Mouse (Mus musculus) gastrocnemius, postnatal 36 days (tissue): ENCODE data around the gene Ttc21b. TPM values are rescaled to one million over a fixed set of nuclear protein-coding genes. Genes with fewer than 3 reads are reported as not detected.
"Not testable (repeated sequence)": the region's sequence is repeated elsewhere in the genome, so short reads cannot be mapped to it uniquely, and the experiment has no call there.

Source experiments
- DNase-seq, 2 experiments: peaks; one replicate each; pipeline ENCODE4 v3.0.0; 2022
- intact Hi-C: fragments of 180-260 bp; cut with DNase I; formaldehyde crosslinking; loops from one replicate; pipeline ENCODE4 v1.15.1; 2025
- long read RNA-seq, 2 experiments: library from polyadenylated mRNA; stranded (forward); transcript quantifications; one replicate each; pipeline ENCODE4 v2.0.0; 2021
- total RNA-seq, 2 experiments: library from RNA; stranded (reverse); gene quantifications; 2 replicates each; pipeline ENCODE4 v1.2.3; 2021

Gene Ttc21b
- 1 to 10 TPM in 1 of 2 experiments, under 1 TPM in 1; 0.91 to 1.2 TPM for total RNA-seq
- long read RNA-seq, experiment 1, partial matches to known transcripts, result 1 of 1 reads
- long read RNA-seq, experiment 1, other reads (novel, unspliced or antisense), result 0 of 1 reads
- long read RNA-seq, experiment 2, result 0 reads

DNA sequence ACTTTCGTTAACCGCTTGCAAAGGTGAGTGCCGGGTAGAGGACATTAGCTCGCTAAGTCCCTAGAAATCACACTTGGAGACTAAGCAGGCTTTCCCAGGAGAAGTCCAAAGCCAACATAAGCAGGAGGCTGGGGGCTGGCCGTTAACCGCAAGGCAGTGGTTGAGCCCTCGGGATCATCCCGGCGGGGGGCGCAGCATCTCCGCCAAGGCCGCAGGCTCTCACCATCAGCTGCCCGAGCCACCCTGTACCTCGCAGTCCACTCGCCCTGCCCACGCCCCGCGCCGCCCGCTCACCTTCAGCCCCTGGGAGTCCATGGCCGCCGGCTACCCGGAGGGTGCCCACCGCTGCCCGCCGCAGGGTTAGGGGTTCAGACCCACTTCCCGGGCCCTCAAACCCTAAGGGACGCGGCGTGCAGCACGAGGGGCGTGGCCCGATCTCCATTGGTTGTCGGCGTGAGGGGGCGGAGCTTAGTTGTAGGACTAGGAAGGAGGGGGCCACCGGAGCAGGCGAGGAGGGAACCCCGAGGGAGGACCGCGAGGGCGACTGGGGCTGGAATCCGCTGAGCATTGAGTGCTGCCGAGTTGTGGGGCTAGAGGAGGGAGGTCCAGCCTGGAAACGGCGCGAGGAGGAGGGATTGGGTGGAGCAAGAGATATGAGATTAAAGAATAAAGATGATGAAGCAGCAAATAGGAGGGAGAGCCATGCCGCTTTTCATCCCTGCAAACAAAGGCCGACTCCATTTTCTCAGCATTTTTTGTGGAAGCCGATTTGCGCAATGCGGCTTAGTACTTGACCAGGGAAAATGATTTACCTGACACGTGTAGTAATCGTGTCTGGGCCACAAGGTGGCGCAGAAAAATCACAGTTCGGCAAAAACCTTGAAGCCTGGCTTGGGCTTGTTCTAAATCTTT, at the start of gene Ttc21b:
Gene Ttc21b (minus strand): TSS at position 398 of the 912 bp plus-strand sequence.
- DNase-seq, result peak; percentile 83 to 92
- intact Hi-C loops, result loop anchor here (2.0 kb wide), 1 partner anchor 154 kb away; no protein-coding TSS in a partner anchor

DNA sequence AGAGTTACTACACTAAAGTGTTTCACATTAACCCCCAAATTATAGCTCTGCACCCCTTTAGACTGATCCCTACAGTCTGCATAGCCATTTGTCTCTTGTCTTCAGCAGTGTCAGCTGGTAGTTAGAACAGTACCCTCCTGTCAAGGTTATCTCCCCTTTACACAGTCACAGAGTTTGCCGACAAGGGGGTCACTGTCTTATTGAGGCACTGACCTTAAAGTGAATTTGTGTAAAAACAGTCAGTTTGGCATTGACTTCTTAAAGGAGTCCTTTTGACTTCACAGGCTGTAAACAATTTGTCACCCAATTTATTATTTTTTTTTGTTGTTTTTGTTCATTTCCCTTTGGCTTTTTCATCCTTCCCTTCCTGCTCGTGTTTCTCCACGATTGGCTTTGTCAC, 16.1 kb upstream of the Ttc21b start:
- intact Hi-C loops, result no loop called here
- DNase-seq, result no peak

DNA sequence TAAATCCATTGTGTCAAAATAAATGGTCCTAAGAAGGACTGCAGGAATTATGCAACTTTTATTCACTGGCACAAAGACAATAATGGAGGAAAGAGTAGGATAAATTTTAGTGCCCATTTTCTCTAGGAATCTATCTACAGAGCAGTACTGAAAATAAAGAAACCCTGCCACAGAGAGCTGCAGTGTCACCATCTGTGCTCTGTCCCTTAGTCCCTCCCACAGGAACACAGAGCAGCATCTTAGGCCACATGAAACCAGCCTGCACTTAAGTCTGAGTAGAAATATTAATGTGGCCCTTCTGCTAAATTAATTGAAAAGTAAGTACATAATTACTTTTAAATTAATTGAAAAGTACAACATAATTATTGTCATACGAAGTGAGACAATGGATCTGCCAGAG, 12.4 kb downstream of the Ttc21b start:
- intact Hi-C loops, result no loop called here
- no peak for DNase-seq

DNA sequence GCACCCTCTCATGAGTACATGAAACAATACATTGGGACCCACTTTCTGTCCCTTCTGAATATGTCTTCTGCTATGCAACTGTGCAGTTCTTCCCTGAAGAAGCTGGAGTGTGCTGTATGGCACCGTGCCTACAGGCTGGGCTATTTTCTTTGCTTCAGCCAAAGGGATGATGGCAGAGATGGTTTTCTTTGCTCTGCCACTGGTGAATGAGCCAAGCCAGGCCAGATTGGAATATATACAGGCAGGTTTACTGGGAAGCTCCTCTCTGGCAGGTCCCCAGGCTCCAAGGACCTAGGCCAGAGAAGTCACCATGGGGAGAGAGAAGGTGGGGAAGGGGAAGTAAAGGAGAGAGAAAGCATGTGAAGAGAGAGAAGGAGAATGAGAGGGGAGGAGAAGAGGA, 16.1 kb downstream of the Ttc21b start:
- DNase-seq, result no peak
- intact Hi-C loops, result no loop called here

DNA sequence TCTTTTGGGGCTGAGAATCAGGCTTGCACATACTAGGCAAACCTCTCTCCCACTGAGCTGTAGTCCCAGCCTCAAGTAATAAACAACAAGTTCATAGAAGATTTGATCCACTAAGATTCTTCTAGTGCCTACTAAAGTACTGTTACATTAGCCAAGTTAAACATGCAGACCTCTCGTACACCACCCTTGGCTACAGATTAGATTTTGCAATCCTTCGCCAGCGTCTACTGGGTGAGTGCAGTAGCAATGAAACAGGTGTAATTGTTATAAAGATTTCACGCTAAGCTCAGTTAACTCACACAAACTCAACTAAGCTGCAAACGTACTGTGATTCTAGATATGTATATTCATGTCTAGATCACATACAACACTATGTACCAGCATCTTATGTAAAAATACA, 17.5 kb downstream of the Ttc21b start:
- intact Hi-C loops, result no loop called here
- no peak for DNase-seq

DNA sequence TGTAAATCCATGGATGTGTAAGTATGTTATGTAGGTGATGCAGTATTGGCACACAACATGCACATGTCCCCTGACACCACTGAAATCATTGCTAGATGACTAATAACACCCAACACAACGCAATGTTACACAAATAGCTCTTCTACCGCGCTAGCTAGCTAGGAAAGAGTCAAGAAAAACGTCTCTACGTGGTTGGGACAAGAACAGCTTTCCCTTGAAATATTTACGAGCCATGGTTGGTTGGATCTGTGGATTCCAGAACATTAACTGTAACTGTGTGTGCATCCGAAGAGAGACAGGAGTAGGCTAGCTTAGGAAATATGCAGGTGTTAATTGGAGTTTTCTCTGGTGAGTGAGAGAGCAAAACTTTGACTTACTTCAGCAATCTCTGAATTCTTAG, 35.5 kb downstream of the Ttc21b start:
- intact Hi-C loops, result no loop called here
- DNase-seq, result no peak

DNA sequence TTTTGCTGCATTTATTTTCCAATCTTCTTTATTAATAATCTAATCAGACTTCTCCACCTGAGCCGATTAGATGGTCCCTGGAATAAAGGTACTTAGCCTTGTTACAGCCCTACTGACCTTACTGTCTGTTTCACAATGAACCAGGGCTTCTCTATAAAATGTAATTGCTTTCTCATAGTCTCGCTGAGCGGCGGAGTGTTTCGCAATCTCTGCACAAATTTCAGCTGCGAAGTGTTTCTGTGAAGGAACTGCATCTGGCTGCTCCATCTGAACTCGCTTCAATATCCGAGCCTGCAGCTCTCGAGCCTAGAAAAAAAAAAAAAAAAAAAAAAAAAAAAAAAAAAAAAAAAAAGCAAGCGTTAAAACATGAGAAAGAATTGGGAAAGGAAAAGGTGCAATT, 46.5 kb downstream of the Ttc21b start:
- no peak for DNase-seq
- intact Hi-C loops, result no loop called here

DNA sequence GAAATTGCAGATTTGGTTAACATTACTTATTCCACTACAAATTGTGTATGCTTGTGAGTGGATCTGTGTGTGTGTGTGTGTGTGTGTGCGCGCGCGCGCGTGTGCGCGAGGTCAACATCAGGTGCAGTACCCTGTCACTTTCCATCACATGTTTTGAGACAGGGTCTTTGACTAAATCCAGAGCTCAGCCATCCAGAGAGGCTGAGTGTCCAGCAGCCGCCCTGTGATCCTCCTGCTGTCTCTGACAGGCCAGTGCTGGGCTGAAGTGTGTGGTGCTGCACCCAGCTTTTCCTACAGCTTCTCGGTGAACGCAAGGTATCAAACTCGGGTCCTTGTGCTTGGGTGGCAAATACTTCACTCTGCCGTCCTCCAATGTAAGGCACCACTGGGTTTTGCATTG, 47.1 kb downstream of the Ttc21b start:
- DNase-seq, result no peak
- intact Hi-C loops, result no loop called here

DNA sequence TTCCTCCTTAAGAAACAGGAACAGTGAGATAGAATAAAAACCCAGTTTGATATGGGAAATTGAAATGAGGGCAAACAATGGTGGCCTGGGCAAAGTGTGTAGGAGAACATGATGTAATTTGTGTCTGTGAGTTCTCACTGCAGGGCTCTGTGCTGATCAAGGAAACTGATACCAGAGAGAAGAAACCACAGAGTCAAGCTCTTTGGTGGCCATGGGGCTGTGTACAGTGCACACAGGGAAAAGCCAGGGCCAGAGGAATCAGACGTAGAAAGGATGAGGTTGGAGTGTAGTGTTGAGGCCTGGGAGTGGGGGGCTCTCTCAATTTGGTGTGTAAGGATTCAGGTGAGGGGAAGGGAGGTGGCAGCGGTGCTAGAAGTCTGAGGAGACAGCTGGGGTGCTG, 49.6 kb downstream of the Ttc21b start:
- no peak for DNase-seq
- intact Hi-C loops, result no loop called here

DNA sequence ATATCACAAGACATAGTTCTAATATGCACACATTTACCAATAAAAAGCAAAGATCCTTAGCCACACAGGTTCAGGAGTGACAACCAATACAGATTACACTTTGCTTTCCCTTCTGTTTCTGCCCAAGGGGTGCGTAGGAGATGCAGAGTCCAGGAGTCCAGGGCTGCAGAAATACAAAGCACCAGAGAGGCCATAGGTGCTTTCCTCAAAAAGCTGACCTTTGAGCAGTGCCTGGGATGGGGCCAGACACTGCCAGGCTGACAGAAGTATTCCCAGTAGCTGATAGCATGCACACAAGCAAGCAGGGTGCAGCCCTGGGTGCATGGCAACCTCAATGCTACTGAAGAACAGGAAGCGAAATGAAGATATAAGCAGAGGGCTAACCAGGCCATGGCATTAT, 52.2 kb downstream of the Ttc21b start:
- DNase-seq, result no peak
- intact Hi-C loops, result no loop called here

DNA sequence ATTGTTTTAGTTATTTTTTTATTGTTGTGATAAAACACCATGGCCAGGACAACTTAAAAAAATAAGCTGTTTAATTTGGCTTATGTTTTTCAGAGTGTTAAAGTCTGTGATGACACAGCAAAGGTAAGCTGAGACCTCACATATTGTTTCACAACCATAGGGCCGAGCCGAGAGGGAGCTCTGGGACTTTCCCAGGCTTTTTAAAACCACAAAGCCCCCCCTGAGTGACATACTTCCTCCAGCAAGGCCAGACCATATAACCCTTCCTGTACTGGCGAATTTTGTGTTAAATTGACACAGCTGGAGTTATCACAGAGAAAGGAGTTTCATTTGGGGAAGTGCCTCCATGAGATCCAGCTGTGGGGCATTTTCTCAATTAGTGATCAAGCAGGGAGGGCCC, 56.2 kb downstream of the Ttc21b start:
- intact Hi-C loops, result no loop called here

DNA sequence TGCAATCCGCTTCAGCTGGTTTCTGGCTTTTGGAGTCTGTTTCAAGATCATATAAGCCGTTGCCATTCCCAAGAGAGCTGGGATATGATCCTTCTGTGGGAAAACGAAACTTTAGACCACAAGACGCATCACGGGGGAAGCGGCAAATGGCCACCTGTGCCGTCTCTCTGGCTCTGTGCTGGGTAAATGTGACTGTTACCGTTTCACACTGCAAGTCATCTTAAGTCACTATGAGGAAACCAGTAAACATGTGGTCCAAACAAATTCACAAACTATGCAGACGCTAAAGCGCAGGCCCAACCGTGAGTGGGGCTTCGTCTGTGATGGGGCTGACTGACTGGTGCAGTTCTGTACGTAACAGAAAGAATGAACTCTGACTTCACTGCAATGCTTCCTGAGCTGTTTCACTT, 64.7 kb downstream of the Ttc21b start:
- intact Hi-C loops, result no loop called here
- peak in 1 of 2 experiments; percentile 15 for DNase-seq

More for the DNA sequence above, 56.2 kb downstream of the Ttc21b start:
- no peak for DNase-seq

DNA sequence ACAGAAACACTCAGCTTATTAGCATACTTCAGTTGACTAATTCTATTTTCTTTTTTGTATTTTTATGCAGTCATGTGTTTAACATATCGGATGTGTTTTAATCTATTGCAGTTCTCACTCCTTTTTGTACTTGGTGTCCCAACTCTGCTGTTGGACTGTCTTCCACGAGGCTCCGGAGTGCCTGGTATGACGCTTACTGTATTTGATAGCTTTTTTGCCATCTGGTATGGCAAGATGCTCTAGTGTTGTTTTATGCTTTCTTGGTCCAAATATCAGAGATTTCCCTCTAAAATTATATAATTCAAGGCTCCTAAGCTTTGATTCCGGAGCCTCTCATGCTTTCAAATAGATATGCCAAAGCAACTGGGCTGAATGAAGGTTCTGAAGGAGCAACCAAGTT, 66.3 kb downstream of the Ttc21b start:
- DNase-seq, result no peak
- intact Hi-C loops, result no loop called here

DNA sequence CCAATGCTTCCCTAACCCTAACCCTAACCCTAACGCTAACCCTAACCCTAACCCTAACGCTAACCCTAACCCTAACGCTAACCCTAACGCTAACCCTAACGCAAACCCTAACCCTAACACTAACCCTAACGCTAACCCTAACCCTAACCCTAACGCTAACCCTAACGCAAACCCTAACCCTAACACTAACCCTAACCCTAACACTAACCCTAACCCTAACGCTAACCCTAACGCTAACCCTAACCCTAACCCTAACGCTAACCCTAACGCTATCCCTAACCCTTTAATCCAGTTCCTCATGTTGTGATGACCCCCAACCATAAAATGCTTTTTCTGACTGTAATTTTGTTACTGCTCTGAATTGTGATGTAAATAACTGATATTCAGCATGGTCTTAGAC, 67.2 kb downstream of the Ttc21b start:
- intact Hi-C loops, result loop anchor here (10.0 kb wide), 1 partner anchor 394 kb away; no protein-coding TSS in a partner anchor

DNA sequence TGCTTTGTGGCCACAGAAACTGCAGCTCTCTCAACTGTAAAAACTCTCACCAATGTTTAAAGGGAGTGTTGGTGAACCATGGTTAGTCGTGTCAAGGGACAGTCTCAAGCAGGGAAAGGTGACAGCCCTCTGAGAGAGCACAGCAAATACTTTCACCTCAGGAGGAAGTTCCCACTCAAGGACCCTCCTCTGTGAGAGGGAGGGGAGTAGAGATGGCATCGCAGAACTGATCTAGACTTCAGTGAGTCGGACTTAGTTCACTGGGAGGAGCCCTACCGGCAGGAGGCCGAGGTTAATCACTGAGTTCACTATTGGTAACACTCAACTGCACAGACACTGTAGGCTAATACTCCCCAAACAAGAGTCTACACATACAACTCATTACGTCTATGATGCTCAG, 68.9 kb downstream of the Ttc21b start:
- no peak for DNase-seq
- intact Hi-C loops, result loop anchor here (10.0 kb wide), 1 partner anchor 393 kb away; no protein-coding TSS in a partner anchor

More for the DNA sequence above, 67.2 kb downstream of the Ttc21b start:
- not testable (repeated sequence) for DNase-seq

DNA sequence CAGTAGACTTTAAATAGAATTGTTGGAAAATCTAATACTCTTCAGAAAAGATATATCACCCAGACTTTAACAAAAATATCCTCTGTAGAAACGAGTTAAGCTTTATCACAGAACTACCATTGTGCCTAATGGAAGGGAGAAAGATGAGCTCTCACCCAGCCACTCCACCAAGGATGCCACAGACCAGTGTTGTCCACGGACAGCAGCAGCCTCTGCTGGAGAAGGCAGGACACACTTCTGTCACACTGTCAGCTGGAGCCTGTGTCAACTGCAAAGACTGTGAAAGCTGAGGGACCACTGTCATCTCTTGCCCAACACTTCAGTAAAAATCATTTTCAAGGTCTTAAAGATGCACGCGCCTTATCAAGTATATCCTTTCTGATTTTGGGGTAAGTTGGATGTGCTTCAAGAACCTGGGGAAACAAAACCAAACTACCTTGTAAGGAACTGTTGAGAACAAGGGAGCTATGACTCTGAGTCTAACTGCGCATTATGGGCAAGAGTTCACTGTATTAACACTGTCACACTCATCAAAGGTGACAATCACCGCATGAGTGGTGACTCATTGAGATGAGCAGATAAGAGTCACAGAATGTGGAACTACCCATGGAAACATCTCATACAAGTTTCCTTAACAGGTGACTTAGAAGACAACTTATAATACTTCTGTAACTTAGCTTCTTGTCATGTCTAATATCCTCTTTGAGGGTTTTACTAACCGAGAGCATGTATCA, 71.8 kb downstream of the Ttc21b start:
- no peak for DNase-seq
- intact Hi-C loops, result loop anchor here (10.0 kb wide), 1 partner anchor 390 kb away; no protein-coding TSS in a partner anchor

DNA sequence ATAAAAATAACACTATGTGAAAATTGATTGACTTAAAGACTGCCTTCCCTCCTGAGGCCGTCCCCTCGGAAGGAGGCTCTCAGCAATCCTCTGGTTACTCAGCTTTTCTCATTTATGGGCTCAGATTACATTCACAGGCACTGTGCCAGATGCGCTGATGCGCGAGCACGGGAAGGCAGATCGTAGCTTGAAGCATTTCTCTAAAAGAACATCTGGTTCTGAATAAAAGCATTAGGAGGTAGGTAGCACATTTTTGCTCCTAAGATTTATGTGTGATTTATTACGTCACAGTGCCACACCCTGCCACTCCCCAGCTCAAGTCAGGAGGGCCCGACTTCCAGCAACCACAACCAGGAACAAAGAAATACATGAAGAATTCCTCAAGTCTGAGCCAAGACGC, 76.1 kb downstream of the Ttc21b start:
- DNase-seq, result peak; percentile 21 to 23
- intact Hi-C loops, result loop anchor here (10.0 kb wide), 1 partner anchor 385 kb away; no protein-coding TSS in a partner anchor

DNA sequence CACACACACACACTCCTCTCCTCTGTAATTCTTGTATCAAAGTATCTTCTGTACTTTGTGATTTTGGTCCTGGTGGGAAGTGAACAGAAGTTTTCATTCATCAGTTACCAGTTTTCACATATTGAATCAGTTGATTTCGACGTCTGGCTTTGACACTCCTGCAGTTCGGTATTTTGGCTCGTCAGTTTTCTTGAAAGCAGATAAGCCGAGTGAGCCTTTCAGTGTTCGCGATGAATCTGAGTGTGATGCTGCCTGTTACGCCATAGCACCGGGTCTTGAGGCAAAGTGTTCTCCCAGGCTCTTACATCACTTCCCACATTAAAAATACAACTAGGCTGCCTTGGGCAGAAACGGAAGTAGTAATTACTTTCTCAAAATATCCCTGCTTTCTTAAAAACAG, 76.6 kb downstream of the Ttc21b start:
- intact Hi-C loops, result loop anchor here (10.0 kb wide), 1 partner anchor 385 kb away; no protein-coding TSS in a partner anchor
- DNase-seq, result no peak

DNA sequence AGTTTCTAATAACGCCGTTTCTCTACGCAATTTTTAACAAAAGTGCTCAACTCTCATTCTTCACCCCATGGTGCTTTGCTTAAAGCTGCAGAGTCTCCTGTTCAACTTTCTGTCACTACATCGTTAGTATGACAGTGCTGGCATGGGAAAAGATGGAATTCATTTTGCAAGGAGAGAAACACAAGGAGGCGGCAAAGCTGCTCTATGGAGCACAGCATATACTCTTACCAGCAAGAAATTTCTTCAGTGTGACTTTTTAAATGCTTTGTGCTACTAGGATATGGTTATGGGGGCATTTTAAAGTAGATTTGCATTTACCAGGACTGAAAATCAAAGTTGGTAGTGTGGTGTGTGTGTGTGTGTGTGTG, 77.6 kb downstream of the Ttc21b start:
- DNase-seq, result no peak
- intact Hi-C loops, result no loop called here

DNA sequence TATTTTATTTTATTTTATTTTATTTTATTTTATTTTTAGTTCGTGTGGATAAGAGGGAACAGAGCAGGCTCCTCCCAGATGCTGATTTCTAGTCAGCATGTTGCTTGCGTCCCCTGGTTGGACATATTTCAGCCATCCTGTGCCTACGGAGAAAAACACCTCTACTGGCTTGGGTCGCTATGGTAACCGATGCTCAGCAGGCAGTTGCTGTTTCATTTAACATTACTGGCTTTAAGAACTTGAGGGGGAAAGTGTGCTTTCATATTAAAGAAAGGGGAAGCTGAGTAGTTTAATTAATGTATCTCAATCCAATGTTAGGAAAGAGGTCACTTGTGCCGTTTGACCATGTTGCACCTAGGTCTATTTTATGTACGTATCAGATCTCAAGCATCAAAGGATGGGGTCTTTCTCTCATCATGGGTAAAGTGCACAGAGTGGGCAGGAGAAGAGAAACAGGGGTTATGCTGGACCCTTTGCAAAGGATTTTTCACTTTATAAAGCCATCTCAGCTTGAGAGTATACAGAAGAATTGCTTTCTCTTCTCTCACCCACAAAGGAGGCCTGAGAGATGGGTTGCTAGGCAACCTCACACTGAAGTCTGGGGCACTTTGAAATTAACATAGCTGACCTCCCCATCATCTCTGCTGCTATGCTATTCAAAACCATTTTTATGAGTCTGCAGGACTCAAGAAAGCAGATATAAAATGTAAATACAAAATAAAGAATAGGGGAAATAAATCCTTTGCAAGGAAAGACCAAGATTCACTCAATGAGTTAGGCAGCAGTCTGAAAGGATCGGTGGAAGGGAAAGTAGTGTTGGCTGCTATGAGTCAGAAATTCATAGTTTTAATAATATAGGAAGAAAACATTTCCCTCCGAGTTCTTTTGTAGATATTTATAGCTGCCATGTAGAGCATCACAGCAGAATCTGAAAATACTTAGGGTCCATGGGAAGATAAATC, 78.2 kb downstream of the Ttc21b start:
- no peak for DNase-seq
- intact Hi-C loops, result no loop called here
